Mouse (Mus musculus): ENCODE results near the gene Zfp91.
"Not testable (repeated sequence)": the region's sequence is repeated elsewhere in the genome, so short reads cannot be mapped to it uniquely, and the experiment has no call there.

The Zfp91 gene

GRCm38 (mm10) chr19:12794056-12795044 is 1.6 kb downstream of the Zfp91 start:
- peak; percentile 93 for DNase-seq (ENCODE audit: low read depth, low spot score)

DNA sequence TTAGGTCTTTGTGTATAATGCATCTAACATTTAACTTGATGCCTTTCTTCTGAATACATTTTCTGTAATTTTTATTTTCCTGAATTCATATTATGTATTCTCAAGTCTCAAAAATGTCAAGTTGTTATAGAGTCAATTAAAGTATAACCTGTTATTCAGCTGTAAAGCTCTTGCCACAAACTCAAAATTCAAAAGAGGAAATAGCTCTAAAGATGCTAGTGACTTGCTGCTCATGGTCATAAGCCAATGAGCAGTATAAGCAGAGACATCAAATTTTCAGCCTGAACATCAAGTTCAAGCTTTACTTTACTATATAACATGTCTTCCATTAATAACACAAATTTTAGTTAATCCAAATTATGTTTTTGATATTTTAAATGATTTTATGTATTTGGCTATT is 3.6 kb downstream of the Zfp91 start:
- peak; percentile 55 for DNase-seq (ENCODE audit: low read depth, low spot score)

DNA sequence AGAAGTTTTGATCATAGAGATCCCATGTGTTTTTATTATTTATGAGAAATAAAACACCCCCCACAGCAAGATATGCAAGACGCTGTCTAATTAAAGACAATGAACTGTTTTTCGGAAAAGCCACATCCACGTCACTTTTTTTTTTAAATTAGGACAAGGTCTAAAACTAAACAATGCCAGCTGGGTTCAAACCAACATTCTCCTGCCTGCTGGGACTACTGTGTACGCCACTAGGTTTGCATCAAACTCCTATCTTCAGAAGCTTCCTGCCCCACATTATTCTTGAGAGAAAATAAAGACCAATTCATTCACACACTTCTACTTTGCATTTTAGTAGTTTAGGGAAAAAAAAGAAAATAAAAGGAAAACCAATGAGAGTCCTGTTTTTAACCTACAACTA is 8.2 kb downstream of the Zfp91 start:
- DNase-seq (ENCODE audit: low read depth, low spot score), result no peak

DNA sequence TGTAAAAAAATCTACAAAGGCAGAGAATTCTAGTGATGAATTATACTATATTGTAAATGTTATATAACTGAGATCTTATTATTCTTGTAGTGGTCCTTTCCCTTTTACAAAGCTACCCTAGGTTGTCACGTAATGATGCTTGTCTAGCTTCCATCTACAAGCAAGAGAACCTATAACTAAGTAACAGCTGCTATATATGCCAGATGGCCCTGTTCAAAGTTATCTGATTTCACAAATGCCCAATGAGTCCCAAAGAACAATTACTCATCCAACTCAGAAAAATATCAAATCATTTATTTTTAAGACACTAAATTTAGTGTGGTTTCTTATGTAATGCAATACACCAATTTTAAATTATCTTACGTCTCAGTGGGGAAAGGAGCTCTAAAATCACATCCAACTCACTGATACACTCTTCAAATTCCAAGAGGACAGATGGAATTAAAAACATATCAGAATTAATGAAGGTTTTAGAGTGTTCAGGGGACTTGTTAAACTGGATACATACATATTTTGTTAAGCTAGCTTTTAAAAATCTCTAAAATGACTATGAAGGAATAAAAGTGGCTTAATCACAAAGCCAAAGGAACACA is 9.0 kb downstream of the Zfp91 start:
- no peak for DNase-seq (ENCODE audit: low read depth, low spot score)

- DNase-seq (ENCODE audit: low read depth, low spot score), result peak; percentile 19
Observed at GRCm38 (mm10) chr19:12780437-12780836, 15.5 kb downstream of the Zfp91 start.

- DNase-seq (ENCODE audit: low read depth, low spot score), result no peak
Observed at GRCm38 (mm10) chr19:12770888-12771287, 25.0 kb downstream of the Zfp91 start.

- DNase-seq (ENCODE audit: low read depth, low spot score), result no peak
Observed at GRCm38 (mm10) chr19:12765308-12765707, 30.6 kb downstream of the Zfp91 start, which contains the start of gene Cntf. Gene Cntf, minus strand, starts transcription at chr19:12765632.

DNA sequence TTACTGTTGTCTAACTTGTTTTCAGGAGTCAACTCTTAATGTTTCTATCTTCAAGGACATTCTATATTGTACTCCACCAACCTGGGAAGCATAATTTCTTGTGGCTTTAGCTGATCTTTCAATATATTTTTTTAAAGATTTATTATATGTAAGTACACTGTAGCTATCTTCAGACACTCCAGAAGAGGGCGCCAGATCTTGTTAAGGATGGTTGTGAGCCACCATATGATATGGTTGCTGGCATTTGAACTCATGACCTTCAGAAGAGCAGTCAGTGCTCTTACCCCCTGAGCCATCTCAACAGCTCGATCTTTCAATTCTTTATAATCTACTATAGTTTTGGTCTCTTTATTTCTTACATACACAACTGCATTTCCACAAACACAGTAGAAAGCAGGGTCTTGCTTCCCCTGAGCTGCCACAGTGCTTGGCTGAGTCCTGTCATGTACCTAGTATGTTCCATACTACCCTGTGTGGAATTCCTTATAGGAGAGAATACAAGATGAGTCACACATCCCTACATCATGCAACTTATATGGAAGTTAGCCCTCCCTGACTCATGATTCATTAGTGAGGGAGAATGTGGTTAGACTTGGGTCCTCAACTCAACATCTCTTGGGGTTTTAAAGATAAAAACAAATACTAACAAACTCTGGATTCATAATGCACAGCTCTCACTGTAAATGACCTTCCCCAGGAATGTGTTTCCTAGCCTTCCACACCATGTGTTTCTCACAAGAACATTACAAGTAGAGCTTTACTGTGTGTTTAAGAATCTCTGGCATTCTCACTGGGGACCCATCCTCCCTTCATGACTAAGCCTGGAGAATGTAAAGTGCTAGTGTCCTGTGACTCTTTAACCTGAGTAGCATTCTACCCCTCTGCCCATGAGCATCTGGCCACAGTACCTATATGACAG is 33.5 kb downstream of the Zfp91 start:
- DNase-seq (ENCODE audit: low read depth, low spot score), result peak; percentile 38

DNA sequence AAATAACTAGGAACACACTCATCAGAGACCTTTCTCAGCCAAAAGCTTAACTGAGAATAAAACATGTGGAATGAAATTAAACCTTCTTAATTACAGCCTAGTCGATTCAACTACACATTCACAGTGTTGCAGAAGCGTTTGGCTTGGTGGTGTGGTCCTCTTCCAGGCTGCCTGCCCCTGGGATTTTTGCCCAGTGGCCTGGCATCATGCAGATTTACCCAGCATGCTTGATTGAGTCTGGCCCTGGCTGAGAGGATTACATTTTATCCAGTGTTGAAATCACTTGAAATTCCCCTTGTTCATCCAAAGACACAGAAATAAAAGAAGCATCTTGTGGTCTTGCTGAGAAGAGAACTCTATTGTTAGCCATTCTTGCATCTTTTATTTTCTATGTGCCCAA is 36.3 kb downstream of the Zfp91 start:
- DNase-seq (ENCODE audit: low read depth, low spot score), result no peak

DNA sequence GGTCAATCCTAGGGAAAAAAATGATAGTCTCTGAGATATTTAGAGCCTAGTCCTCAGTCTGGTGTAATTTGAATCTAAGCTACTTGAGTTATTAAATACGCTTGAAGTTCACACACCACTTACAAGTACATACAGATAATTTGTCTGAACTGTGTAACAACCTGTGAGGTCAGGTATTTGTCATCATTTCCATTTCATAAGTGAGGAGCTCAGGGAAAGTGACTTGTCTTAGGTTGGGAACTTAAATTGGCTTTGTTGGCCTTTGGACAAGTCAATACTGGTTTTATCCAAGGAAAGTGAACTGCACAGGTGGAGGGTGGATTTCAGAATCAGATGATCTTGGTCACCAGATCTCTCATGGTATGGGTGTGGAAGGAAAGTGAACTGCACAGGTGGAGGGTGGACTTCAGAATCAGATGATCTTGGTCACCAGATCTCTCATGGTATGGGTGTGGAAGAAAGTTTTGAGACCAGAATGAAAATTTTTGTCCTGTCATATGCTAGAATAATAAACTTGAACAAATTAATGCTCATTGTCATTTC is 36.9 kb downstream of the Zfp91 start:
- DNase-seq (ENCODE audit: low read depth, low spot score), result no peak

GRCm38 (mm10) chr19:12756286-12756685 is 39.6 kb downstream of the Zfp91 start:
- DNase-seq (ENCODE audit: low read depth, low spot score), result no peak

DNA sequence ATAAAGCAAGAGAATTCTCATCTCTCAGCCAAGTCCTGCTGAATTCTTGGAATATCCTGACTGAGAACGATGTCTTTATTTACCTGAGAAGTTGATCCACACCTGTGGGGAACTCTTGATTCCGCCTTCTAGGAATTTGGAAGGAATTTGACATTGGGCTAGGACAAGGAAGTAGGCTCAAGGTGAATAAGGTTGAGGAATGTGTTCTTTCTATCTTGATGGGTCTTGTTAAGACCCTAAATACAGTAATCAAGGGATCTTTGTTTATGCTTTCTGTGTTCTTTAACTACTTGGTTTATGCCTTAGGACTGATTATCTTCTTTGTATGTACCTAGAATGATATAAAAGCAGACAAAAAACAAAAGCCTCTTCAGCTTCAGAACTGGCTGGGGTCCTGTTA is 64.0 kb downstream of the Zfp91 start:
- no peak for DNase-seq (ENCODE audit: low read depth, low spot score)

GRCm38 (mm10) chr19:12731036-12731435 is 64.9 kb downstream of the Zfp91 start:
- no peak for DNase-seq (ENCODE audit: low read depth, low spot score)

GRCm38 (mm10) chr19:12725851-12726250 is 70.1 kb downstream of the Zfp91 start:
- no peak for DNase-seq (ENCODE audit: low read depth, low spot score)

DNA sequence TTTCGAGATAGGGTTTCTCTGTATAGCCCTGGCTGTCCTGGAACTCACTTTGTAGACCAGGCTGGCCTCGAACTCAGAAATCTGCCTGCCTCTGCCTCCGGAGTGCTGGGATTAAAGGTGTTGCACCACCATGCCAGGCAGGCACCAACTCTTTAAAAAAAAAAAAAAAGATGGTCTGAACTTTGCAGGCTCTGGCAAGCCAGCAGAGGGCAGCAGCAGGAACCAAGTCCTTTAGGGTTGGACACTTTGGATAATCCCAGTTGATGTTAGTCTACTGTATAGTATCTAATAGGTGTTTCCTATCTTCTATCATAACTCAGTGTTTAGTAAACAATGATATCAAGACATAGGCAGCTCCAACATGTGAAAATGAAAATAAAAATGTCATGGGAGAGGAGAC is 73.6 kb downstream of the Zfp91 start:
- peak; percentile 33 for DNase-seq (ENCODE audit: low read depth, low spot score)

- DNase-seq (ENCODE audit: low read depth, low spot score), result not testable (repeated sequence)
Observed at GRCm38 (mm10) chr19:12721596-12721995, 74.3 kb downstream of the Zfp91 start.

DNA sequence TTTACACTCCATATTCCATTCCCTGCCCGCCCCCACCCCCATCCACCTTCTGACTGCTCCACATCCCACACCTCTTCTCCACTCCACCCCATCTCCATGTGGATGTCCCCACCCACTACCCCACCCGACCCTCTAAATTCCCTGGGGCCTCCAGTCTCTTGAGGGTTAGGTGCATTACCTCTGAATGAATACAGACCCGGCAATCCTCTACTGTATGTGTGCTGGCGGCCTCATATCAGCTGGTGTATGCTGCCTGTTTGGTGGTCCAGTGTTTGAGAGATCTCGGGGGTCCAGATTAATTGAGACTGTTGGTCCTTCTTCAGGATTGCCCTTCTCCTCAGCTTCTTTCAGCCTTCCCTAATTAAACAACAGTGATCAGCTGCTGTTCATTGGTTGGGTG is 75.0 kb downstream of the Zfp91 start:
- not testable (repeated sequence) for DNase-seq (ENCODE audit: low read depth, low spot score)

- DNase-seq (ENCODE audit: low read depth, low spot score), result no peak
Observed at GRCm38 (mm10) chr19:12720463-12720862, 75.5 kb downstream of the Zfp91 start.

DNA sequence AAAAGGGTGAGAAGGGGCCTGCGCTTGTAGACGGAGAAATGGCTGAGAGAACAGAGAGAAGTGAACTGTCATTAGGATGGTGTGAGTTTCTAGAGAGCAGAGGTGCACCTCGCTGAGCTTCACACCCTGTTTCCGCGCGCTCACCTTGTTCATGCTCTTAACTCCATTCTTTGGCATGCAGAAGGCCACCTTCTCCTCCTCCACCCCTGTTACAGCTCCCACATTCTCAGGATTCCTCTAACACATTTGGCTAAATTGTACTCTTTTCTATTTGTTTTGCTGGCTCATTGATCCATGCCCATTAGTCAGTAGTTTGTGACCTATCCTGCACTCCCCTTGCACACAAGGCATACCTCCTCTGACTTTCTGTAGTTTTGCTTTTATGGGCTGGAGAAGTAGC is 76.7 kb downstream of the Zfp91 start:
- no peak for DNase-seq (ENCODE audit: low read depth, low spot score)
